Mouse (Mus musculus) thymus, adult 2 months (tissue): ENCODE measurements around the gene Yars.

Source experiments
- CTCF ChIP-seq: fragments of 200-500 bp; IDR thresholded peaks from 2 replicates; pipeline ENCODE4 v1.5.1; 2012; ENCODE audit warnings: mild to moderate bottlenecking, control low read depth, low read length, moderate library complexity, borderline replicate concordance; ENCODE audit not compliant: control insufficient read depth, poor library complexity, insufficient read depth; ENCODE audit errors: extremely low read depth
- POLR2A ChIP-seq: fragments of 200-500 bp; IDR thresholded peaks from 2 replicates; pipeline ENCODE4 v1.6.1; 2012; ENCODE audit warnings: mild to moderate bottlenecking, low read length, control low read depth, moderate library complexity; ENCODE audit not compliant: control insufficient read depth, poor library complexity, insufficient read depth; ENCODE audit errors: extremely low read depth

- no peak for TF ChIP-seq CTCF
- no peak for TF ChIP-seq POLR2A
Measured at GRCm38 (mm10) chr4:129143509-129143908, 46.1 kb upstream of the Yars start.
